ENCODE assay signal across 18 mouse cellular contexts in the genomic region with DNA sequence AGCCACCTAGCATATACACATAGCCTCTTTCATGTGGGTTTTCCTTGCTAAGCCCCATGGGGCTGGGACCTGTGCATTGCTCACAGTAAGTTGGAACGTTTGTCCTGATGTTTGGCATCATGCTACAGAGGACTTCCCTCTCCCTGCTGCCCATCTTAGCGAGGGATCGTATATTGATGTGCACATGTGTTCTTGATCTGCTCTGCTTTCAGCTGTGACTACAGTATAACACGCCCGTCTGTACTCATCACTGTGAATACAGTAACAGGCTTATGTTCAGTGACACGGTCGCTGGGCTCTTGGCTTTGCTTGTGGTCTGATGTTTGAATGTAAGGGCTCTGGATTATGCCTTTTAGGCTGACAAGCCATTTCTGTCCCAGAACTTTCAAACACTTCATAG.
"Had no signal": no experiment of that assay in that cellular context is flagged by ENCODE, and none has a peak within 500 bp of the region (broad histone marks: within the 10 kb centered on the region; RNA-seq: fewer than 3 reads in every experiment).

No protein-coding gene starts in this region.

- ATAC-seq: liver, postnatal 0 days; lung, postnatal 0 days had no signal

- H3K4me1 ChIP-seq: midbrain, embryonic 12.5 days; neural tube, embryonic 12.5 days; stomach, embryonic 15.5 days had no signal

- H3K27ac ChIP-seq: liver, embryonic 15.5 days; lung, embryonic 15.5 days; macrophage; midbrain, embryonic 12.5 days; neural tube, embryonic 12.5 days; stomach, embryonic 15.5 days; stomach, postnatal 0 days had no signal

- H3K27me3 ChIP-seq: liver, embryonic 15.5 days; lung, embryonic 15.5 days; megakaryocyte, embryonic 14.5 days; midbrain, embryonic 12.5 days; neural tube, embryonic 12.5 days; stomach, embryonic 15.5 days had no signal

- H3K9me3 ChIP-seq: liver, embryonic 15.5 days; lung, embryonic 15.5 days; midbrain, embryonic 12.5 days; neural tube, embryonic 12.5 days; stomach, embryonic 15.5 days had no signal

- DNase-seq: liver, postnatal 0 days; lung, adult 2 months; lung, postnatal 14 days; lung, postnatal 36 days; midbrain, embryonic 14.5 days; right cerebral cortex, postnatal 14 days; thymus, adult 2 months; thymus, postnatal 25 days; thymus, postnatal 4 days had no signal

- H3K36me3 ChIP-seq: midbrain, embryonic 12.5 days; neural tube, embryonic 12.5 days had no signal

- H3K4me2 ChIP-seq: liver, embryonic 15.5 days; lung, embryonic 15.5 days; midbrain, embryonic 12.5 days; neural tube, embryonic 12.5 days; stomach, embryonic 15.5 days had no signal

- H3K4me3 ChIP-seq: liver, embryonic 15.5 days; lung, embryonic 15.5 days; megakaryocyte, embryonic 14.5 days; midbrain, embryonic 12.5 days; neural tube, embryonic 12.5 days; stomach, embryonic 15.5 days had no signal

- H3K9ac ChIP-seq: liver, embryonic 15.5 days; liver, postnatal 0 days; lung, embryonic 15.5 days; midbrain, embryonic 12.5 days; neural tube, embryonic 12.5 days; stomach, embryonic 15.5 days had no signal
